Mouse (Mus musculus): ENCODE measurements around the gene Amigo1.

DNA sequence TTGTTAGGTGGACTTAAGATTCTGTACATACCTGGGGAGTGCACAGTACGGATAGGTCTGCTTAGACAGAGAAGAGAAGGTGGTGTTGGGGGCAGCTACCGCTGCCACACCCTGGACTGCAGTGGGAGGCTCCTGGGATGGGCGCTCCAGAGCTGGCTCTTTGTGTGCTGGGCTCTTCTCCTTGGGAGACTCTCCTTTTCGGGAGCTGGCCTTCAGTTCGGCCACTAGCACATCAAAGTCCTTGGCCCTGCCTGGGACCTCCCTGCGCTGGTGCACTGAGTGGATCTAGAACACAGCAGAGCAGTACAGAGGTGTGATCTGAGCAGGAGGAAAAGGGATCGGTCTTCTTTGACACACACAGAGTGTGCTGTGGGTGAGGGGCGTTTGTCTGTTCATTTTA is 19.5 kb downstream of the Amigo1 start:
- TF ChIP-seq CTCF (IDR thresholded peaks at IDR 0.05; ENCODE audit: low read depth) (no peak), EP300 (IDR thresholded peaks at IDR 0.05; ENCODE audit: low read depth) (no peak)
